8 mouse cellular contexts compared by ENCODE assay signal in the genomic region with DNA sequence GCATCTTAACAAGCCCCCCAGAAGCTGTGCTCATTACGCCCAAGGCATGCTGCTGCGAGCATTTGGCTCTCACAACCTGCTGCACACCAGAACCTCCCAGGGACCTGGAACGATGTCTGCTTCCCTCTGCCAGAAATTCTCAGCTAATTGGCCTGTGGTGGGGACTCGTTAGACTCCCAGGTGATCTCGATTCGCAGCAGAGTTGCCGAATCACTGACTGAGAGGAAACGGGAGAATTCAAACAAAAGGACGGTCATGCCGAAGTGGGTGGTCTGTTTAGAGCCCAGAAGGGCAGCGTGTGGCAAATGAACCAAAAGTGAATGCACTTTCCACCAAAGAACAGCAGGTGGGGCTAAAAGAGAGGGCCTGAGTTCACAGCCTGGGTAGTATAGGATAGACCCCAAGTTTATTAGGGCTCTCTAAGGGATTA.
DNase-seq lines count a peak whose midpoint lies in the region; ATAC-seq and TF ChIP-seq lines count a peak whose summit lies in the region.

No protein-coding gene starts in this region.

- H3K4me1 ChIP-seq in hindbrain, embryonic 10.5 days (replicated peaks), result peaks cover 21% of the 10 kb centered on the region
- peaks cover 5% of the 10 kb centered on the region for H3K4me1 ChIP-seq in hindbrain, embryonic 13.5 days (replicated peaks)
- H3K4me1 ChIP-seq in ES-E14 (ENCODE audit: control insufficient read depth in 2 of 2, insufficient read depth in 2 of 2, low read length in 2 of 2, poor library complexity in 1 of 2), result peaks cover 0 to 2% of the 10 kb centered on the region in 2 experiments; a peak in 1 of 4 replicates

- peaks cover 5% of the 10 kb centered on the region; the same call in 1 of the 2 replicates for H3K9me3 ChIP-seq in hindbrain, embryonic 10.5 days
- peaks cover 3% of the 10 kb centered on the region; the same call in 1 of the 2 replicates for H3K9me3 ChIP-seq in hindbrain, embryonic 13.5 days
- no peaks in the 10 kb centered on the region for H3K9me3 ChIP-seq in ES-E14 (ENCODE audit: control insufficient read depth, insufficient read depth, low read depth, low read length)

- 0 out of 2 replicates have a peak overlapping the region, but pooled peaks have one; percentile 20 for H3K4me3 ChIP-seq in hindbrain, embryonic 10.5 days
- no peak overlapping the region for H3K4me3 ChIP-seq in hindbrain, embryonic 13.5 days
- H3K4me3 ChIP-seq in ES-E14 (ENCODE audit: insufficient read depth in 1 of 2, low read depth in 1 of 2, low read length in 2 of 2, poor library complexity in 1 of 2, severe bottlenecking in 1 of 2), result no peak overlapping the region

- ATAC-seq in hindbrain, embryonic 13.5 days (ENCODE audit: low FRiP score), result no peak

- no peak overlapping the region for H3K27ac ChIP-seq in hindbrain, embryonic 10.5 days
- no peak overlapping the region for H3K27ac ChIP-seq in hindbrain, embryonic 13.5 days
- no peak overlapping the region for H3K27ac ChIP-seq in ES-E14 (ENCODE audit: insufficient read depth, low read depth, low read length, poor library complexity, severe bottlenecking)

- H3K36me3 ChIP-seq in hindbrain, embryonic 10.5 days, result no peaks in the 10 kb centered on the region
- H3K36me3 ChIP-seq in hindbrain, embryonic 13.5 days, result no peaks in the 10 kb centered on the region
- H3K36me3 ChIP-seq in ES-E14 (ENCODE audit: control insufficient read depth, insufficient read depth, low read length, poor library complexity, severe bottlenecking), result no peaks in the 10 kb centered on the region

- H3K9ac ChIP-seq in hindbrain, embryonic 13.5 days, result no peak overlapping the region
- H3K9ac ChIP-seq in ES-E14 (ENCODE audit: insufficient read depth, low read depth, low read length, poor library complexity, severe bottlenecking), result no peak overlapping the region

- H3K27me3 ChIP-seq in hindbrain, embryonic 10.5 days (ENCODE audit: insufficient read depth, poor library complexity, severe bottlenecking), result no peaks in the 10 kb centered on the region
- H3K27me3 ChIP-seq in hindbrain, embryonic 13.5 days, result 0 out of 2 replicates have a peak, but pooled peaks cover 5% of the 10 kb centered on the region

- WGBS in hindbrain, embryonic 10.5 days, result 13% methylated on average over 11 of the region's 11 CpGs
- WGBS in hindbrain, embryonic 13.5 days, result 14% methylated on average over 11 of the region's 11 CpGs

- H3K4me2 ChIP-seq in hindbrain, embryonic 13.5 days, result no peak overlapping the region

- DNase-seq in hindbrain, embryonic 10.5 days (ENCODE audit: low spot score), result peak; percentile 36
- peak; percentile 42 for DNase-seq in ES-E14 (ENCODE audit: low read depth, low spot score)
- DNase-seq in cerebellum, postnatal 36 days, result peak; percentile 53 to 55
- DNase-seq in mesoderm, embryonic 11.5 days (ENCODE audit: low read depth, low spot score), result peak; percentile 52
- DNase-seq in heart, postnatal 4 days, result no peak
- DNase-seq in frontal cortex, adult 2 months (ENCODE audit: extremely low spot score in 1 of 2, low spot score in 1 of 2), result no peak
- no peak for DNase-seq in urinary bladder, postnatal 36 days (ENCODE audit: low spot score in 2 of 2)

- in situ Hi-C loops in ES-E14 (cut with MboI; ENCODE audit: low sequenced_read_pairs in 2 of 2, unreplicated experiment in 2 of 2), result no loop called here

TF ChIP-seq in ES-E14, 5 proteins besides CTCF, POLR2A, EP300 and RAD21:
- TF ChIP-seq MAFK (IDR thresholded peaks at IDR 0.05; ENCODE audit: insufficient read depth, low read depth, low read length) (no peak), ZC3H11A (IDR thresholded peaks at IDR 0.05; ENCODE audit: borderline replicate concordance, low read depth, low read length) (0 out of 2 replicates have a peak, but pooled peaks have one; percentile 71)
TF ChIP-seq in ES-E14: peak in this region for 1.

Comparison
In these comparisons a context has a peak if more than half of its experiments do, and no peak if none do; other contexts are left out.
1. DNase-seq: peak in hindbrain, embryonic 10.5 days (single experiment), ES-E14 (single experiment), cerebellum, postnatal 36 days (2 of 2) and mesoderm, embryonic 11.5 days (single experiment); none in heart, postnatal 4 days (single experiment), frontal cortex, adult 2 months (0 of 2) and urinary bladder, postnatal 36 days (0 of 2).